Mouse (Mus musculus): ENCODE results near the gene Kctd4.

- TF ChIP-seq CTCF (IDR thresholded peaks at IDR 0.05; ENCODE audit: control insufficient read depth, insufficient read depth, insufficient replicate concordance, low read depth, low read length) (no peak), POLR2A (IDR thresholded peaks at IDR 0.05; ENCODE audit: control insufficient read depth, low read depth, low read length) (no peak)
Observed at GRCm38 (mm10) chr14:76011062-76011457, 56.3 kb downstream of the Kctd4 start.
